1 mouse cellular context compared by ENCODE assay signal in the genomic region with DNA sequence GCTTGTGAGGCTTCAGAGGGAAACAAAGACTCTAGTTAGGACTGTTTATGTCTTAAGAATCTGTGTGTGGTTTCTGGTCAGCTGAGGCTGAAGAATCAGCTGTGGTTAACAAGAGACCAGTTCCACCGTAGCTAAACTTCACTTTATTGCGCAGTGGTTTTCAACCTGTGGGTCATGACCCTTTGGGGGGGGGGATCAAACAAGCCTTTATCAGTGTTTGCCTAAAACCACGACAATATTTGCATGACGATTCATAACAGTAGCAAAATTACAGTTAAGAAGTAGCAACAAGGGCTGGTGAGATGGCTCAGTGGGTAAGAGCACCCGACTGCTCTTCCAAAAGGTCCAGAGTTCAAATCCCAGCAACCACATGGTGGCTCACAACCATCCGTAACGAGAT.
TF ChIP-seq lines count a peak whose summit lies in the region.

No protein-coding gene starts in this region.

TF ChIP-seq in CH12.LX, 34 proteins besides CTCF, POLR2A, EP300 and RAD21 (continued from another document):
- TF ChIP-seq ZMIZ1 (IDR thresholded peaks at IDR 0.05; ENCODE audit: low read depth, low read length) (no peak), MXI1 (IDR thresholded peaks at IDR 0.05; ENCODE audit: low read depth, low read length) (no peak), MAFK (IDR thresholded peaks at IDR 0.05; ENCODE audit: insufficient replicate concordance, low read length) (peak; percentile 57; the same call in 1 of the 2 replicates), MAX (IDR thresholded peaks at IDR 0.05; ENCODE audit: low read length) (no peak), ETS1 (conservative IDR thresholded peaks at IDR 0.05; ENCODE audit: low read depth, low read length) (peak; percentile 83), PAX5 (IDR thresholded peaks at IDR 0.05; ENCODE audit: low read length) (no peak), JUN (IDR thresholded peaks at IDR 0.05; ENCODE audit: insufficient read depth, low read depth, low read length) (no peak), MAZ (IDR thresholded peaks at IDR 0.05; ENCODE audit: low read depth, low read length) (peak; percentile 45; the same call in 1 of the 2 replicates), JUND (conservative IDR thresholded peaks at IDR 0.05; ENCODE audit: low read depth, low read length) (peak; percentile 66; the same call in 1 of the 2 replicates), ZKSCAN1 (IDR thresholded peaks at IDR 0.05; ENCODE audit: borderline replicate concordance, low read depth, low read length) (no peak), ZC3H11A (IDR thresholded peaks at IDR 0.05; ENCODE audit: low read depth, low read length) (no peak), RCOR1 (conservative IDR thresholded peaks at IDR 0.05; ENCODE audit: low read depth, low read length) (no peak), MYC (IDR thresholded peaks at IDR 0.05; ENCODE audit: low read depth, low read length) (no peak), SIN3A (IDR thresholded peaks at IDR 0.05; ENCODE audit: low read length) (no peak), GABPA (IDR thresholded peaks at IDR 0.05; ENCODE audit: insufficient replicate concordance, low read depth, low read length) (no peak), NRF1 (IDR thresholded peaks at IDR 0.05; ENCODE audit: low read depth, low read length) (no peak)
